Mouse (Mus musculus): ENCODE results near the gene Smarcd2. TPM values are rescaled to one million over a fixed set of nuclear protein-coding genes. Genes with fewer than 3 reads are reported as not detected.

Gene Smarcd2
- 55.6 TPM for polyA plus RNA-seq (2014; fragmentation: Illumina TruSeq; extraction: RNeasy Lipid Tissue Mini Kit (QIAGEN cat#74804); ENCODE audit: low read depth, low replicate concordance)

GRCm38 (mm10) chr11:106272644-106273310, at the start of gene Smarcd2:
TSS of gene Smarcd2 (minus strand) at chr11:106272972.

GRCm38 (mm10) chr11:106314333-106314812, 41.6 kb upstream of the Smarcd2 start, which contains the start of gene Cd79b:
TSS of gene Cd79b (minus strand) at chr11:106314762.

GRCm38 (mm10) chr11:106301765-106302164, 29.0 kb upstream of the Smarcd2 start, which contains the start of gene Gh:
TSS of gene Gh (minus strand) at chr11:106301865.

GRCm38 (mm10) chr11:106276454-106276853, 3.7 kb upstream of the Smarcd2 start, which contains the start of gene Tcam1:
TSS of gene Tcam1 (plus strand) at chr11:106276672.

GRCm38 (mm10) chr11:106255685-106256451, 16.9 kb downstream of the Smarcd2 start, which contains the start of the genes Ftsj3 and Psmc5:
TSS of gene Ftsj3 (minus strand) at chr11:106256079.
TSS of gene Psmc5 (plus strand) at chr11:106256154.

GRCm38 (mm10) chr11:106216730-106217490, 55.9 kb downstream of the Smarcd2 start, which contains the start of gene Ddx42:
TSS of gene Ddx42 (plus strand) at chr11:106216926.

GRCm38 (mm10) chr11:106215927-106216729, 56.6 kb downstream of the Smarcd2 start, which contains the start of gene Ccdc47:
TSS of gene Ccdc47 (minus strand) at chr11:106216344.

Other genes starting within 250 kb of the Smarcd2 start
- gene Dcaf7, start 236.1 kb downstream of the Smarcd2 start, polyA plus RNA-seq (2014; fragmentation: Illumina TruSeq; extraction: RNeasy Lipid Tissue Mini Kit (QIAGEN cat#74804); ENCODE audit: low read depth, low replicate concordance), result 42.8 TPM
- 12.3 TPM for gene Taco1, start 206.9 kb downstream of the Smarcd2 start, polyA plus RNA-seq (2014; fragmentation: Illumina TruSeq; extraction: RNeasy Lipid Tissue Mini Kit (QIAGEN cat#74804); ENCODE audit: low read depth, low replicate concordance)
- gene Map3k3, start 188.4 kb downstream of the Smarcd2 start, polyA plus RNA-seq (2014; fragmentation: Illumina TruSeq; extraction: RNeasy Lipid Tissue Mini Kit (QIAGEN cat#74804); ENCODE audit: low read depth, low replicate concordance), result 39.8 TPM
- 4.8 TPM for gene Gm10840, start 112.1 kb downstream of the Smarcd2 start, polyA plus RNA-seq (2014; fragmentation: Illumina TruSeq; extraction: RNeasy Lipid Tissue Mini Kit (QIAGEN cat#74804); ENCODE audit: low read depth, low replicate concordance)
- 43.2 TPM for gene Limd2, start 112.1 kb downstream of the Smarcd2 start, polyA plus RNA-seq (2014; fragmentation: Illumina TruSeq; extraction: RNeasy Lipid Tissue Mini Kit (QIAGEN cat#74804); ENCODE audit: low read depth, low replicate concordance)
- 21.7 TPM for gene Strada, start 70.8 kb downstream of the Smarcd2 start, polyA plus RNA-seq (2014; fragmentation: Illumina TruSeq; extraction: RNeasy Lipid Tissue Mini Kit (QIAGEN cat#74804); ENCODE audit: low read depth, low replicate concordance)
- gene Ccdc47, start 56.6 kb downstream of the Smarcd2 start, polyA plus RNA-seq (2014; fragmentation: Illumina TruSeq; extraction: RNeasy Lipid Tissue Mini Kit (QIAGEN cat#74804); ENCODE audit: low read depth, low replicate concordance), result 76.2 TPM
- gene Ddx42, start 56.0 kb downstream of the Smarcd2 start, polyA plus RNA-seq (2014; fragmentation: Illumina TruSeq; extraction: RNeasy Lipid Tissue Mini Kit (QIAGEN cat#74804); ENCODE audit: low read depth, low replicate concordance), result 43.4 TPM
- 37.5 TPM for gene Ftsj3, start 16.9 kb downstream of the Smarcd2 start, polyA plus RNA-seq (2014; fragmentation: Illumina TruSeq; extraction: RNeasy Lipid Tissue Mini Kit (QIAGEN cat#74804); ENCODE audit: low read depth, low replicate concordance)
- 123 TPM for gene Psmc5, start 16.8 kb downstream of the Smarcd2 start, polyA plus RNA-seq (2014; fragmentation: Illumina TruSeq; extraction: RNeasy Lipid Tissue Mini Kit (QIAGEN cat#74804); ENCODE audit: low read depth, low replicate concordance)
- 2.4 TPM for gene Tcam1, start 3.7 kb upstream of the Smarcd2 start, polyA plus RNA-seq (2014; fragmentation: Illumina TruSeq; extraction: RNeasy Lipid Tissue Mini Kit (QIAGEN cat#74804); ENCODE audit: low read depth, low replicate concordance)
- not detected for gene Gh, start 28.9 kb upstream of the Smarcd2 start, polyA plus RNA-seq (2014; fragmentation: Illumina TruSeq; extraction: RNeasy Lipid Tissue Mini Kit (QIAGEN cat#74804); ENCODE audit: low read depth, low replicate concordance)
- gene Cd79b, start 41.8 kb upstream of the Smarcd2 start, polyA plus RNA-seq (2014; fragmentation: Illumina TruSeq; extraction: RNeasy Lipid Tissue Mini Kit (QIAGEN cat#74804); ENCODE audit: low read depth, low replicate concordance), result 0.97 TPM
- 0.22 TPM for gene Scn4a, start 80.3 kb upstream of the Smarcd2 start, polyA plus RNA-seq (2014; fragmentation: Illumina TruSeq; extraction: RNeasy Lipid Tissue Mini Kit (QIAGEN cat#74804); ENCODE audit: low read depth, low replicate concordance)
- 5.2 TPM for gene Prr29, start 92.5 kb upstream of the Smarcd2 start, polyA plus RNA-seq (2014; fragmentation: Illumina TruSeq; extraction: RNeasy Lipid Tissue Mini Kit (QIAGEN cat#74804); ENCODE audit: low read depth, low replicate concordance)
- 16.0 TPM for gene Icam2, start 115.1 kb upstream of the Smarcd2 start, polyA plus RNA-seq (2014; fragmentation: Illumina TruSeq; extraction: RNeasy Lipid Tissue Mini Kit (QIAGEN cat#74804); ENCODE audit: low read depth, low replicate concordance)
- gene Ern1, start 214.9 kb upstream of the Smarcd2 start, polyA plus RNA-seq (2014; fragmentation: Illumina TruSeq; extraction: RNeasy Lipid Tissue Mini Kit (QIAGEN cat#74804); ENCODE audit: low read depth, low replicate concordance), result 44.1 TPM

All from adipose tissue, adult 10 weeks (tissue).